Mouse (Mus musculus): ENCODE data around the gene Sp3. TPM values are rescaled to one million over a fixed set of nuclear protein-coding genes. Genes with fewer than 3 reads are reported as not detected.

The Sp3 gene
- total RNA-seq, 2 experiments from 2014 or later, result 72.7 to 101 TPM

Other genes starting within 250 kb of the Sp3 start
- gene Gm11084, start 6.3 kb upstream of the Sp3 start, total RNA-seq (2014; fragmentation: Nextera tagmentation), result not detected in 2 replicates
- not detected in 2 replicates for gene Gm11084, start 6.3 kb upstream of the Sp3 start, total RNA-seq (2017)
- 97.4 and 126 TPM in 2 replicates for gene Ola1, start 238.5 kb upstream of the Sp3 start, total RNA-seq (2014; fragmentation: Nextera tagmentation)
- 149 and 159 TPM in 2 replicates for gene Ola1, start 238.5 kb upstream of the Sp3 start, total RNA-seq (2017)

All from megakaryocyte-erythroid progenitor cell, adult 5-6 weeks (primary cell).